Mouse (Mus musculus): ENCODE data around the gene Gm8890. TPM values are rescaled to one million over a fixed set of nuclear protein-coding genes. Genes with fewer than 3 reads are reported as not detected.
"Not testable (repeated sequence)": the region's sequence is repeated elsewhere in the genome, so short reads cannot be mapped to it uniquely, and the experiment has no call there.

The Gm8890 gene
- 4.2 TPM in 1 of 3 replicates, not detected in the others for total RNA-seq (2017)

DNA sequence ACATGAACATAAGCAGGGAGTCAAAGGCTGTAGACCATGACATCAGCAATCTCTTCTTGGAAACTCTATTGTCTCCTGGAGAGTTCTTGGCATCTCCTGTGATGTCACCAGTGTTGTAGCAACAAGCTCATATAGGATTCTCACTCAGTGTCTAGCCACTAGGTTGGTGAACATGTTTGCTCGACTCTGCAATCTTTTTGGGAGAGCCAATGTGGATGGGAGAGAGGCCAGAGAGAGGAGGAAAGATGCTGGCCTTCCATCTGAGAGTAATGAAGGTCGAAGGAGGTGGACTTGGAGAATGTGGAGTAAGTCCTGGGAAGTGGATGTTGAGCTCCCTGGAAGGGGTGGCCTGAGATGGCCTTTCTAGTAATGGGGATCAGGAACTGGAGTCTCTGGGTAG, at the start of gene Gm8890:
Gene Gm8890 (plus strand): TSS at position 301 of the 400 bp plus-strand sequence.
- not testable (repeated sequence) for ATAC-seq (replicated peaks; ENCODE audit: insufficient number of reproducible peaks, low FRiP score, low TSS enrichment, poor library complexity, severe bottlenecking)

DNA sequence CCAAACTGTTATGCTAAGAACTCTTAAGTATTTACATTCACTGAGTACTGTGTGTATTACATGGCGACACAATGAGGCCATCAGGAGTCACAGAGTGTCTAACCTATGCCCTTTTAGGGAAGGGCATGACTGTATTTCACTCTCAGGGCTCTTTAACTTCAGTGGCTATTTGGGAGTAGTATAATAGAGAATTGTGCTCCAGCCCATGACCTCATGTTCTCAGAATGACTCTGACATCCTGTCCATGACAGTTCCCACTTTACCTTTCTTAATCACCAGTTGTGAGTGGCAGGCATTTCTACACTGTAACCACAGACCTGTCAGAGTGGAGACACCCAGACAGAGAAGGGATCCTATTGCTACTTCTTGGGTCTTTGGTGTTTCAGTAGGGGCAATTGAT, 388 bp downstream of the Gm8890 start:
- ATAC-seq (replicated peaks; ENCODE audit: insufficient number of reproducible peaks, low FRiP score, low TSS enrichment, poor library complexity, severe bottlenecking): not testable (repeated sequence)

Other genes starting within 250 kb of the Gm8890 start
- gene Gm8879, start 128.4 kb upstream of the Gm8890 start, total RNA-seq (2017): 0.86 TPM in 1 of 3 replicates, not detected in the others
- gene Gm5861, start 73.0 kb upstream of the Gm8890 start, total RNA-seq (2017): not detected in 3 replicates
- 1.6 to 2.2 TPM in 2 of 3 replicates, not detected in the other for gene Speer1, start 85.5 kb downstream of the Gm8890 start, total RNA-seq (2017)
- not detected in 3 replicates for gene Gm8897, start 160.4 kb downstream of the Gm8890 start, total RNA-seq (2017)
- gene Gm8906, start 246.7 kb downstream of the Gm8890 start, total RNA-seq (2017): not detected in 3 replicates